Mouse (Mus musculus) kidney, embryonic 16.5 days (tissue): ENCODE results near the gene Gm17660. TPM values are rescaled to one million over a fixed set of nuclear protein-coding genes. Genes with fewer than 3 reads are reported as not detected.
A peak's percentile ranks its signal among the peaks of the same experiment; 100 is the strongest.

Experiments
- ATAC-seq: fragments of 200-750 bp; cut with Nextera tagmentation; 2 replicates; pipeline ENCODE4 v1.8.0; 2017; ENCODE audit warnings: moderate TSS enrichment; ENCODE audit not compliant: low FRiP score, low TSS enrichment
- H3K27ac ChIP-seq: fragments of 300-500 bp; sonication (generic); 2 replicates; pipeline ENCODE4 v1.5.1; 2014; ENCODE audit warnings: low read length
- H3K27me3 ChIP-seq: fragments of 300-500 bp; sonication (generic); 2 replicates; pipeline ENCODE4 v1.6.1; 2014; ENCODE audit warnings: low read length, control low read depth, mixed read lengths; ENCODE audit not compliant: insufficient read depth
- H3K36me3 ChIP-seq: fragments of 300-500 bp; sonication (generic); 2 replicates; pipeline ENCODE4 v1.6.1; 2014; ENCODE audit warnings: low read length, control low read depth, mixed read lengths; ENCODE audit not compliant: insufficient read depth
- H3K4me1 ChIP-seq: fragments of 300-500 bp; sonication (generic); 2 replicates; pipeline ENCODE4 v1.6.1; 2014; ENCODE audit warnings: low read length, control low read depth, mixed read lengths; ENCODE audit not compliant: insufficient read depth
- H3K4me2 ChIP-seq: fragments of 300-500 bp; sonication (generic); replicated peaks from 2 replicates; pipeline ENCODE4 v1.6.1; 2014; ENCODE audit warnings: low read depth, low read length
- H3K4me3 ChIP-seq: fragments of 300-500 bp; sonication (generic); 2 replicates; pipeline ENCODE4 v1.5.1; 2014; ENCODE audit warnings: mild to moderate bottlenecking, low read length
- H3K9ac ChIP-seq: fragments of 300-500 bp; sonication (generic); replicated peaks from 2 replicates; pipeline ENCODE4 v1.6.1; 2014; ENCODE audit warnings: low read length
- H3K9me3 ChIP-seq: fragments of 300-500 bp; sonication (generic); 2 replicates; pipeline ENCODE4 v1.6.1; 2016; ENCODE audit warnings: low read length, control low read depth
- WGBS: fragments of 180-500 bp; shearing (Covaris S2); extraction: QIAGEN DNeasy Blood & Tissue Kit; methylation state at CpG from one replicate; pipeline ENCODE4 v1.1.7; 2014; 5-methylcytosine and 5-hydroxymethylcytosine counted together
- polyA plus RNA-seq: library from polyadenylated mRNA; unstranded; fragments of >200 nt; fragmentation: Nextera tagmentation; extraction: Ambion mirVana; gene quantifications from 2 replicates; pipeline ENCODE4 v1.2.1, GENCODE M21; 2015

Gene Gm17660
- polyA plus RNA-seq, 1 experiment from 2014 or later = not detected

GRCm38 (mm10) chr5:104085366-104085765, 8.0 kb upstream of the Gm17660 start:
- Histone ChIP-seq H3K36me3 (no peaks in the 10 kb centered on the region), H3K27ac (no peak overlapping the region), H3K4me1 (no peaks in the 10 kb centered on the region), H3K4me2 (no peak overlapping the region), H3K9ac (no peak overlapping the region), H3K27me3 (no peaks in the 10 kb centered on the region), H3K9me3 (no peaks in the 10 kb centered on the region), H3K4me3 (no peak overlapping the region)
- no peak for ATAC-seq
- 90% methylated on average over 9 of the region's 9 CpGs for WGBS

GRCm38 (mm10) chr5:104080736-104081135, 3.3 kb upstream of the Gm17660 start:
- no peak overlapping the region for H3K27ac ChIP-seq
- H3K9me3 ChIP-seq = no peaks in the 10 kb centered on the region
- no peak overlapping the region for H3K4me2 ChIP-seq
- no peaks in the 10 kb centered on the region for H3K36me3 ChIP-seq
- no peaks in the 10 kb centered on the region for H3K4me1 ChIP-seq
- no peaks in the 10 kb centered on the region for H3K27me3 ChIP-seq
- no peak for ATAC-seq
- WGBS = 90% methylated on average over 6 of the region's 6 CpGs
- H3K9ac ChIP-seq = no peak overlapping the region
- no peak overlapping the region for H3K4me3 ChIP-seq

- Histone ChIP-seq H3K4me2 (no peak overlapping the region), H3K9me3 (no peaks in the 10 kb centered on the region), H3K4me1 (peaks cover 7% of the 10 kb centered on the region), H3K27me3 (0 out of 2 replicates have a peak, but pooled peaks cover 4% of the 10 kb centered on the region), H3K36me3 (no peaks in the 10 kb centered on the region), H3K27ac (no peak overlapping the region), H3K9ac (no peak overlapping the region), H3K4me3 (no peak overlapping the region)
- ATAC-seq = no peak
- 37% methylated on average over 10 of the region's 10 CpGs for WGBS
Measured at GRCm38 (mm10) chr5:104076361-104076760, 1.0 kb downstream of the Gm17660 start.

GRCm38 (mm10) chr5:104074388-104074787, 3.0 kb downstream of the Gm17660 start:
- Histone ChIP-seq H3K27me3 (0 out of 2 replicates have a peak, but pooled peaks cover 4% of the 10 kb centered on the region), H3K27ac (no peak overlapping the region), H3K36me3 (no peaks in the 10 kb centered on the region), H3K4me1 (peaks cover 7% of the 10 kb centered on the region), H3K4me2 (peak overlapping the region; percentile 43), H3K4me3 (0 out of 2 replicates have a peak overlapping the region, but pooled peaks have one; percentile 8), H3K9ac (no peak overlapping the region), H3K9me3 (no peaks in the 10 kb centered on the region)
- WGBS = 29% methylated on average over 12 of the region's 12 CpGs
- peak; percentile 33; the same call in 1 of the 2 replicates for ATAC-seq

- peak; percentile 89 for ATAC-seq
- 71% methylated on average over 5 of the region's 5 CpGs for WGBS
Measured at GRCm38 (mm10) chr5:104073602-104074001, 3.8 kb downstream of the Gm17660 start.

GRCm38 (mm10) chr5:104072272-104072886, 5.0 kb downstream of the Gm17660 start:
- Histone ChIP-seq H3K36me3 (no peaks in the 10 kb centered on the region), H3K9ac (no peak overlapping the region), H3K4me1 (peaks cover 7% of the 10 kb centered on the region), H3K27ac (peak overlapping the region; percentile 65), H3K4me3 (no peak overlapping the region), H3K4me2 (no peak overlapping the region; the same call in 1 of the 2 replicates), H3K9me3 (no peaks in the 10 kb centered on the region), H3K27me3 (0 out of 2 replicates have a peak, but pooled peaks cover 4% of the 10 kb centered on the region)
- 20% methylated on average over 6 of the region's 8 CpGs for WGBS
- peak; percentile 92 for ATAC-seq

More at GRCm38 (mm10) chr5:104073602-104074001, 3.8 kb downstream of the Gm17660 start:
- H3K27ac ChIP-seq = no peak overlapping the region
- no peak overlapping the region for H3K4me3 ChIP-seq
- H3K27me3 ChIP-seq = 0 out of 2 replicates have a peak, but pooled peaks cover 4% of the 10 kb centered on the region
- H3K36me3 ChIP-seq = no peaks in the 10 kb centered on the region
- no peaks in the 10 kb centered on the region for H3K9me3 ChIP-seq
- no peak overlapping the region for H3K4me2 ChIP-seq
- H3K9ac ChIP-seq = no peak overlapping the region
- H3K4me1 ChIP-seq = peaks cover 7% of the 10 kb centered on the region

- Histone ChIP-seq H3K9ac (no peak overlapping the region), H3K4me3 (no peak overlapping the region), H3K9me3 (no peaks in the 10 kb centered on the region), H3K27me3 (0 out of 2 replicates have a peak, but pooled peaks cover 4% of the 10 kb centered on the region), H3K36me3 (no peaks in the 10 kb centered on the region), H3K4me2 (no peak overlapping the region), H3K27ac (no peak overlapping the region), H3K4me1 (peaks cover 7% of the 10 kb centered on the region)
- WGBS = 86% methylated on average over 4 of the region's 4 CpGs
- no peak for ATAC-seq
Measured at GRCm38 (mm10) chr5:104071048-104071447, 6.4 kb downstream of the Gm17660 start.

- 88% methylated on average over 7 of the region's 7 CpGs for WGBS
- H3K9ac ChIP-seq = no peak overlapping the region
- no peak for ATAC-seq
- H3K27ac ChIP-seq = no peak overlapping the region
- no peaks in the 10 kb centered on the region for H3K27me3 ChIP-seq
- H3K36me3 ChIP-seq = peaks cover 4% of the 10 kb centered on the region
- no peak overlapping the region for H3K4me2 ChIP-seq
- H3K4me1 ChIP-seq = peaks cover 7% of the 10 kb centered on the region
- H3K4me3 ChIP-seq = no peak overlapping the region
- no peaks in the 10 kb centered on the region for H3K9me3 ChIP-seq
Measured at GRCm38 (mm10) chr5:104068751-104069150, 8.7 kb downstream of the Gm17660 start.

GRCm38 (mm10) chr5:104062773-104063551, 14.4 kb downstream of the Gm17660 start:
- H3K4me3 ChIP-seq = no peak overlapping the region
- WGBS = 93% methylated on average over 11 of the region's 11 CpGs
- peaks cover 45% of the 10 kb centered on the region for H3K36me3 ChIP-seq
- H3K27me3 ChIP-seq = no peaks in the 10 kb centered on the region
- H3K4me2 ChIP-seq = no peak overlapping the region
- H3K9ac ChIP-seq = no peak overlapping the region
- ATAC-seq = no peak
- no peak overlapping the region for H3K27ac ChIP-seq
- H3K9me3 ChIP-seq = no peaks in the 10 kb centered on the region
- H3K4me1 ChIP-seq = no peaks in the 10 kb centered on the region
